Mouse (Mus musculus): ENCODE data around the gene Vmn1r42. TPM values are rescaled to one million over a fixed set of nuclear protein-coding genes. Genes with fewer than 3 reads are reported as not detected.

Gene Vmn1r42
- polyA plus RNA-seq (2012; rRNA removed): not detected in 2 replicates

DNA sequence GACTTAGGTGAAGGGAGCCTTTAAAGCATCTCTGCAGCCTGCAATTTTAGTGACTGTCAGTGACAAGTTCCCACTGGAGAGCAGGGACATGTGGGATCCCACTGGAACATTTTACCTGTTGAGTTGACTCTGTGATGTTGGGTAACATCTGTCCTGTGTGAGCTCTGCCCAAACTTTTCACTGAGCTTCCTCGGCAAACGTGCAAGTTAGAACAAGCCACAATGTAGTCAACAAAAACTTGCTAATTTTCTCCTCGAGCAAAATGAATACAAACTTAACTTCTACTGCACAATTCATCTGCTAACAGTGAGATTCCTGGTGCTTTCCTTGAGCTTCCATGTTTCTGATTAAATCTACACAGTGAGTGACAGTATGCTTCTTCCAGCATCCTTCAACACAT is at the start of gene Vmn1r42, which contains the start of gene Vmn1r43:
TSS of gene Vmn1r42 (minus strand) at position 101 of the 400 bp plus-strand sequence.
TSS of gene Vmn1r43 (minus strand) at position 101 of the 400 bp plus-strand sequence.

DNA sequence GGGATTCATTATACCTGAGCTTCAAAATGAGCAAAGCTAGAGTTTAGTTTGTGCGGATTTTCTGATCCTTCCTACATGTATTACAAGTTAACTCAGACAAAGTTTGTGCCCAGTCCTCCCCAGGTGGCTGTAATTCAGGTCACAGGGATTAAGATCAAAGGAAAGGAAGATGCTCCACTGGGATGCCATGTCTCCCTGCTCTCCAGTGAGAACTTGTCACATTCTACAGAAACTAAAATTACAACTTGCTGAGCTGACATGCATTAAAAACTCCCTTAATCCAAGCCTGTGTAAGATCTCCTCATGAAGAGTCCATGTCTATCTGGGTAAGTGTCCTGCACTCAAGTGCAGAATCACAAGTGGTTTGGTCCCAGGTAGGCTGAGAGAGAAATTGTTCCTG is 7.1 kb upstream of the Vmn1r42 start, which contains the start of gene Vmn1r44:
TSS of gene Vmn1r44 (plus strand) at position 301 of the 400 bp plus-strand sequence.

Other genes with a start within 250 kb of the Vmn1r42 start
- 6.9 and 7.0 TPM in 2 replicates for gene Txnrd3, start 232.4 kb downstream of the Vmn1r42 start, polyA plus RNA-seq (2012; rRNA removed)
- gene Vmn1r40, start 168.9 kb downstream of the Vmn1r42 start, polyA plus RNA-seq (2012; rRNA removed): not detected in 2 replicates
- gene Vmn1r41, start 135.6 kb downstream of the Vmn1r42 start, polyA plus RNA-seq (2012; rRNA removed): not detected in 2 replicates
- not detected in 2 replicates for gene Vmn1r43, start within 50 bp of the Vmn1r42 start, polyA plus RNA-seq (2012; rRNA removed)
- gene Vmn1r44, start 7.2 kb upstream of the Vmn1r42 start, polyA plus RNA-seq (2012; rRNA removed): not detected in 2 replicates
- not detected in 2 replicates for gene Vmn1r45, start 64.2 kb upstream of the Vmn1r42 start, polyA plus RNA-seq (2012; rRNA removed)
- gene Vmn1r46, start 92.9 kb upstream of the Vmn1r42 start, polyA plus RNA-seq (2012; rRNA removed): not detected in 2 replicates
- gene Vmn1r47, start 139.7 kb upstream of the Vmn1r42 start, polyA plus RNA-seq (2012; rRNA removed): not detected in 2 replicates
- gene Vmn1r48, start 160.4 kb upstream of the Vmn1r42 start, polyA plus RNA-seq (2012; rRNA removed): not detected in 2 replicates
- gene Vmn1r49, start 202.1 kb upstream of the Vmn1r42 start, polyA plus RNA-seq (2012; rRNA removed): not detected in 2 replicates
- not detected in 2 replicates for gene Vmn1r50, start 225.0 kb upstream of the Vmn1r42 start, polyA plus RNA-seq (2012; rRNA removed)
- not detected in 2 replicates for gene Vmn1r51, start 246.2 kb upstream of the Vmn1r42 start, polyA plus RNA-seq (2012; rRNA removed)

Measured in colon, adult 2 months (tissue).